Mouse (Mus musculus) heart, embryonic 12.5 days (tissue): ENCODE measurements around the gene Togaram2. TPM values are rescaled to one million over a fixed set of nuclear protein-coding genes. Genes with fewer than 3 reads are reported as not detected.

Source experiments
- ATAC-seq: fragments of 200-750 bp; cut with Nextera tagmentation; 2 replicates; pipeline ENCODE4 v1.8.0; 2017; ENCODE audit warnings: moderate TSS enrichment, moderate library complexity; ENCODE audit not compliant: insufficient number of reproducible peaks, low FRiP score
- H3K27ac ChIP-seq: fragments of 300-500 bp; sonication (generic); 2 replicates; pipeline ENCODE4 v1.5.1; 2016; ENCODE audit warnings: mild to moderate bottlenecking, moderate library complexity; ENCODE audit not compliant: poor library complexity, severe bottlenecking
- H3K27me3 ChIP-seq: fragments of 300-500 bp; sonication (generic); replicated peaks from 2 replicates; pipeline ENCODE4 v1.6.1; 2016; ENCODE audit warnings: mild to moderate bottlenecking, moderate library complexity
- H3K36me3 ChIP-seq: fragments of 300-500 bp; sonication (generic); 2 replicates; pipeline ENCODE4 v1.6.1; 2016; ENCODE audit warnings: mild to moderate bottlenecking, moderate library complexity
- H3K4me1 ChIP-seq: fragments of 300-500 bp; sonication (generic); replicated peaks from 2 replicates; pipeline ENCODE4 v1.6.1; 2016; ENCODE audit warnings: mild to moderate bottlenecking
- H3K4me2 ChIP-seq: fragments of 300-500 bp; sonication (generic); 2 replicates; pipeline ENCODE4 v1.6.1; 2016; ENCODE audit warnings: mild to moderate bottlenecking, moderate library complexity
- H3K4me3 ChIP-seq: fragments of 300-500 bp; sonication (generic); 2 replicates; pipeline ENCODE4 v1.5.1; 2016; ENCODE audit warnings: mild to moderate bottlenecking
- H3K9ac ChIP-seq: fragments of 300-500 bp; sonication (generic); 2 replicates; pipeline ENCODE4 v1.6.1; 2016; ENCODE audit warnings: mild to moderate bottlenecking, moderate library complexity
- H3K9me3 ChIP-seq: fragments of 300-500 bp; sonication (generic); replicated peaks from 2 replicates; pipeline ENCODE4 v1.6.1; 2016; ENCODE audit warnings: mild to moderate bottlenecking, moderate library complexity
- WGBS: fragments of 180-500 bp; shearing (Covaris S2); methylation state at CpG from one replicate; pipeline ENCODE4 v1.1.7; 2016; 5-methylcytosine and 5-hydroxymethylcytosine counted together
- polyA plus RNA-seq: library from polyadenylated mRNA; unstranded; fragments of >200 nt; fragmentation: Nextera tagmentation; extraction: Ambion mirVana; gene quantifications from 2 replicates; pipeline ENCODE4 v1.2.1, GENCODE M21; 2016

Togaram2 gene
- polyA plus RNA-seq, 1 experiment from 2014 or later, result 2.7 TPM

DNA sequence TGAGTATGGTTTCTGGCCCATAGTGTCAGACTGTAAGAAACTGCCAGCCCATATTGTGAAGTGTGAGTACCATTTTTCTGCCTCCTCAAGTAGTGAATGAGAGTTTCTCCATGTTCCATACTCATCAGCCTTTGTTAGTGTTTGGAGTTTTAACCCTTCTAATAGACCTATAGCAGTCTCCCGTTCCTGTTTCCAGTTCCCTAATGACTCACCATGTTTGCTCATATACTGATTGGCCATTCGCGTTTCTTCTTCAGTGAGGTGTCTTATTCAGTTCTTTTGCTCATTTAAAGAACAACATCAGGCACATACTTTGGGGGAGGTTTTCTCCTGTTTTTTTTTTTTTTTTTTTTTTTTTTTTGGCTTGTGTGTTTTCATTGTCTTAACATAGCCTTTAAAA lies 97.6 kb downstream of the Togaram2 start:
- H3K4me1 ChIP-seq, result no peaks in the 10 kb centered on the region
- H3K9ac ChIP-seq, result no peak overlapping the region
- H3K36me3 ChIP-seq, result no peaks in the 10 kb centered on the region
- no peak overlapping the region for H3K4me3 ChIP-seq
- no peak overlapping the region for H3K27ac ChIP-seq
- H3K27me3 ChIP-seq, result no peaks in the 10 kb centered on the region
- 90% methylated on average over 3 of the region's 3 CpGs for WGBS
- ATAC-seq, result no peak
- H3K9me3 ChIP-seq, result no peaks in the 10 kb centered on the region
- no peak overlapping the region for H3K4me2 ChIP-seq

DNA sequence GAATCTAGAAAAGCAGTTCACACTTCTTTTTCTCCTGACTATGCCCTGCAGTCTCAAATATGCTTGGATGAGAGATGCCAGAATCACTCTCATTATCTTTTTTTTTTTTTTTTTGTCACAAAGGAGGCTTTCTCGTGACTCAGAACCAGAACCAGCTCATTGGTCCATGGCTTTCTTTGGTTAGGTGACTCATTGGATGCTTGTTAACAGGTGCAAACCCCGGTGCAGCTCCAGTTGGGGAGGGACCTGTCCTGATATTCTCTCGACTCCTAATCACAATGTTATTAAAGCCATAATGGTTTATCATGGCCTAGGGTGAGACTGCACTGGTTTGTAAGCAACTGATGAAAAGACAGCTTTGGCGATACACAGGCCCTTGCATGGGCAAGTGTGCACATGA lies 101.1 kb downstream of the Togaram2 start:
- H3K4me2 ChIP-seq, result no peak overlapping the region
- H3K27me3 ChIP-seq, result no peaks in the 10 kb centered on the region
- H3K4me3 ChIP-seq, result no peak overlapping the region
- H3K4me1 ChIP-seq, result no peaks in the 10 kb centered on the region
- H3K27ac ChIP-seq, result no peak overlapping the region
- 71% methylated on average over 4 of the region's 4 CpGs for WGBS
- H3K9ac ChIP-seq, result no peak overlapping the region
- H3K9me3 ChIP-seq, result peaks cover 4% of the 10 kb centered on the region; the same call in 1 of the 2 replicates
- ATAC-seq, result no peak
- no peaks in the 10 kb centered on the region for H3K36me3 ChIP-seq

GRCm38 (mm10) chr17:71775279-71775678 lies 102.2 kb downstream of the Togaram2 start:
- H3K4me1 ChIP-seq, result no peaks in the 10 kb centered on the region
- H3K9ac ChIP-seq, result no peak overlapping the region
- no peaks in the 10 kb centered on the region for H3K27me3 ChIP-seq
- no peak overlapping the region for H3K4me2 ChIP-seq
- no peak overlapping the region for H3K4me3 ChIP-seq
- H3K27ac ChIP-seq, result no peak overlapping the region
- peaks cover 4% of the 10 kb centered on the region; the same call in 1 of the 2 replicates for H3K9me3 ChIP-seq
- no peak for ATAC-seq
- WGBS, result 77% methylated on average over 4 of the region's 4 CpGs
- no peaks in the 10 kb centered on the region for H3K36me3 ChIP-seq

DNA sequence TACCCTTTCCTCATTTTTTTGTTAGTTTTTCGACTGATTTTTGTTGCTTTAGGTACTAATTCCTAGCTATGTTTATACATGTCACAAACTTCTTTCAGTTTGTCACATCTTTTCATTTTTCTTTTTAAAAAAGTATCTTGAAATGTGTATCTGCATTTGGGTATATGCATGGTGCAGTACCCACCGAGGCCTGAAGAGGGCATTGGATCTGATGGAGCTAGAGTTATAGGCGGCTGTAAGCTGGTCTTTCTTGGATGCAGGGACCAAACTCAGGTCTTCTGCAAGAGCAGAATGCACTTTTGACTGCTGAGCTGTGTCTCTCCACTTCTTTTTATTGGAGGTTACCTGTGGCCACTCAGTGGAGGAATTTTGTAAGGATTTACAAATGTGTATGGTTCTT lies 105.6 kb downstream of the Togaram2 start:
- WGBS, result 70% methylated on average over 3 of the region's 3 CpGs
- Histone ChIP-seq H3K4me3 (no peak overlapping the region), H3K4me2 (no peak overlapping the region), H3K9me3 (peaks cover 4% of the 10 kb centered on the region; the same call in 1 of the 2 replicates), H3K4me1 (0 out of 2 replicates have a peak, but pooled peaks cover 3% of the 10 kb centered on the region), H3K27ac (no peak overlapping the region), H3K27me3 (peaks cover 14% of the 10 kb centered on the region; the same call in 1 of the 2 replicates), H3K9ac (no peak overlapping the region), H3K36me3 (no peaks in the 10 kb centered on the region)
- ATAC-seq, result no peak

Other genes with a start within 250 kb of the Togaram2 start
- gene Gm4707, start 213.3 kb upstream of the Togaram2 start, polyA plus RNA-seq, result 2.2 and 2.4 TPM in 2 replicates
- 46.0 and 51.2 TPM in 2 replicates for gene Smchd1, start 197.9 kb upstream of the Togaram2 start, polyA plus RNA-seq
- gene Ndc80, start 146.4 kb upstream of the Togaram2 start, polyA plus RNA-seq, result 38.4 and 38.7 TPM in 2 replicates
- 0.38 and 0.46 TPM in 2 replicates for gene Spdya, start 121.2 kb upstream of the Togaram2 start, polyA plus RNA-seq
- gene Wdr43, start 57.4 kb upstream of the Togaram2 start, polyA plus RNA-seq, result 54.6 and 56.7 TPM in 2 replicates
- gene Pcare, start 79.6 kb downstream of the Togaram2 start, polyA plus RNA-seq, result not detected in 2 replicates
- gene Clip4, start 95.2 kb downstream of the Togaram2 start, polyA plus RNA-seq, result 38.2 and 45.2 TPM in 2 replicates